Mouse (Mus musculus): Measurements from ENCODE around the gene P2ry10. TPM values are rescaled to one million over a fixed set of nuclear protein-coding genes. Genes with fewer than 3 reads are reported as not detected.
A peak's percentile ranks its signal among the peaks of the same experiment; 100 is the strongest.
"Not testable (repeated sequence)": the region's sequence is repeated elsewhere in the genome, so short reads cannot be mapped to it uniquely, and the experiment has no call there.

Gene P2ry10
- 0.22 and 1.0 TPM in 2 replicates for polyA plus RNA-seq (2012; rRNA removed)

DNA sequence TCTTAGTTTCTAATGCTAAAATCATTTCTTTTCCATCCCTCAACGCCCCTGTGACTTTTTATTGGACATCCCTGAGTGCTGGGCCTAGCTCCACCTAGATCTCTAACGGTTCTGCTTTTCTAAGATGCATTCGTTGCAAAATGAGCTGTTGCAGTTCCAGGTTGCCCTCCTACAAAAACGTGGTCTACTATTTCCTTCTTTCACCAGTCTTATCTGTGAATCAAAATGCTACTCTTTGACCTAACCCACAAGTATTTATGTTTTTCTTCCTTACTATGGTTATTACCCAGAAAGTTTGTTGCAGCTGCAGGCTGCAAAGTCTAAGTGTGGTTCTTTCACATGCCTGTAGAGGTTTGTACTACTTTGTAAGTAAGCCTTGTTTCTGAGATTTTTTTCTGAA, at the start of gene P2ry10:
P2ry10 (plus strand) TSS at position 316 of the 400 bp plus-strand sequence.
- H3K4me1 ChIP-seq (ENCODE audit: control insufficient read depth, insufficient read depth, low read length) = no peaks in the 10 kb centered on the region
- no peaks in the 10 kb centered on the region for H3K27me3 ChIP-seq (replicated peaks; ENCODE audit: control insufficient read depth, insufficient read depth, low read length)
- no peak within 1 kb of the TSS for H3K27ac ChIP-seq (ENCODE audit: insufficient read depth, low read depth, low read length)
- no peak for DNase-seq
- TF ChIP-seq CTCF (conservative IDR thresholded peaks at IDR 0.05; ENCODE audit: insufficient read depth, insufficient read length, low read depth, low read length) = no peak
- no peak for TF ChIP-seq POLR2A (IDR thresholded peaks at IDR 0.05; ENCODE audit: low read depth, low read length)
- H3K4me3 ChIP-seq (ENCODE audit: insufficient read depth, low read depth, low read length) = no peak within 1 kb of the TSS
- WGBS = 43% methylated on average over 4 of the region's 4 CpGs
- H3K36me3 ChIP-seq (ENCODE audit: control insufficient read depth, insufficient read depth, low read length) = no peaks in the 10 kb centered on the region

DNA sequence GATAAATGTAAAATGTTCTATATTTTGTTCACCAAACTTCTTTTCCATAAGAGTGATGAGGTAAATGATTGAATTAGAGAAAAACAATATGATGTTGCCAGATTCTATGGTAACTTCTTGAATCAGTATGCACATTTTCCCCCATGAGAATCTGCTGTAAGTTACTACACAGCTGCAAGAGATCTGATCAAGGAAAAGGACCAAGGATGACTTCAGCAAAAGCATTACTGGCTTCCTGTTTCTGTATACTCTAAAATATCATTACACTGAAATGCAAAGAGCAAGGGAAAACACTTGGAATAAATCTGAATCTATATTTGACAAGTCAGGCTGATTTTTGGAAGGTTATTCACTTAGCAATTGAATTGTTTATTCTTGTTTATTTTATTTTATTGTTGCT, 49.1 kb upstream of the P2ry10 start:
- TF ChIP-seq POLR2A (IDR thresholded peaks at IDR 0.05; ENCODE audit: low read depth, low read length) (no peak), CTCF (conservative IDR thresholded peaks at IDR 0.05; ENCODE audit: insufficient read depth, insufficient read length, low read depth, low read length) (no peak)
- Histone ChIP-seq H3K36me3 (ENCODE audit: control insufficient read depth, insufficient read depth, low read length) (no peaks in the 10 kb centered on the region), H3K4me1 (ENCODE audit: control insufficient read depth, insufficient read depth, low read length) (no peaks in the 10 kb centered on the region), H3K27ac (ENCODE audit: insufficient read depth, low read depth, low read length) (no peak overlapping the region), H3K27me3 (replicated peaks; ENCODE audit: control insufficient read depth, insufficient read depth, low read length) (no peaks in the 10 kb centered on the region), H3K4me3 (ENCODE audit: insufficient read depth, low read depth, low read length) (no peak overlapping the region)
- DNase-seq = no peak

DNA sequence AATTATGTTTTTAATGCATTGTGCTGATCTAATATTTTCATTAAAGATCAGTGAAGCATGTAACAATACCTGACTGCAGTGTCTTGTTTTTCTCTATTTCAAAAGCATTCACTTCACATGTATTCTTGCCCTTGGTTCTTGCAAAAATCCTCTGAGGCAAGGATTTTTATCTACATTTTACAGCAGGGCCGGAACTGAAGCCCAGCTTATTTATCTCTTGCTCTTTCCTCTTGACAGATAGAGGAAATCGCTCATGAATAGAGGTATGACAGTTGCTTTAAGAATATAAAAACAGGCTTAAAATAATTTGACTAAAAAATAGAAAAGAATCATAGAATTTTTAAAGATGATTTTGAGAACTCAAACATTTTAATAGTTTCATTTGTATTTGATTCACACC, 48.7 kb upstream of the P2ry10 start:
- no peak for TF ChIP-seq CTCF (conservative IDR thresholded peaks at IDR 0.05; ENCODE audit: insufficient read depth, insufficient read length, low read depth, low read length)
- no peak for TF ChIP-seq POLR2A (IDR thresholded peaks at IDR 0.05; ENCODE audit: low read depth, low read length)
- H3K4me3 ChIP-seq (ENCODE audit: insufficient read depth, low read depth, low read length) = no peak overlapping the region
- WGBS = 42% methylated on average over 2 of the region's 2 CpGs
- no peaks in the 10 kb centered on the region for H3K27me3 ChIP-seq (replicated peaks; ENCODE audit: control insufficient read depth, insufficient read depth, low read length)
- H3K36me3 ChIP-seq (ENCODE audit: control insufficient read depth, insufficient read depth, low read length) = no peaks in the 10 kb centered on the region
- peak; percentile 8 for DNase-seq
- no peaks in the 10 kb centered on the region for H3K4me1 ChIP-seq (ENCODE audit: control insufficient read depth, insufficient read depth, low read length)
- no peak overlapping the region for H3K27ac ChIP-seq (ENCODE audit: insufficient read depth, low read depth, low read length)

DNA sequence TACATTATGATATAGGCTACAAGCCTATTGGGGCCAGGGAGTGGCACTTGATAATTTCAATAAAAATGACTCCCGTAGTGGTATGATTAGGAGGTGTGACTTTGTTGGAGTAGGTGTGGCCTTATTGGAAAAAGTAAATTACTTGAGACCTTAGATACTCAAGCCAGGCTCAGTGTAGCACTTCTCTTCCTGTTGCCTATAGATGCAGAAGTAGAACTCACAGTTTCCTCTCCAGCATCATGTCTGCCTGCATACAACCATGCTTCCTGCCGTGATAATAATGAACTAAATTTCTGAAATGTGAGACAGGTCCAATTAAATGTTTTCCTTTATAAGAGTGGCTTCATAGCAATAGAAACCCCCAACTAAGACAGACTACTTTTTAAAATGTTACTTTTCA, 45.9 kb upstream of the P2ry10 start:
- Histone ChIP-seq H3K4me1 (ENCODE audit: control insufficient read depth, insufficient read depth, low read length) (no peaks in the 10 kb centered on the region), H3K27ac (ENCODE audit: insufficient read depth, low read depth, low read length) (no peak overlapping the region), H3K36me3 (ENCODE audit: control insufficient read depth, insufficient read depth, low read length) (no peaks in the 10 kb centered on the region), H3K27me3 (replicated peaks; ENCODE audit: control insufficient read depth, insufficient read depth, low read length) (no peaks in the 10 kb centered on the region), H3K4me3 (ENCODE audit: insufficient read depth, low read depth, low read length) (no peak overlapping the region)
- 86% methylated on average over 2 of the region's 2 CpGs for WGBS
- DNase-seq = no peak
- TF ChIP-seq POLR2A (IDR thresholded peaks at IDR 0.05; ENCODE audit: low read depth, low read length) = no peak
- no peak for TF ChIP-seq CTCF (conservative IDR thresholded peaks at IDR 0.05; ENCODE audit: insufficient read depth, insufficient read length, low read depth, low read length)

- 100% methylated on average over 2 of the region's 2 CpGs for WGBS
- not testable (repeated sequence) for H3K4me1 ChIP-seq (ENCODE audit: control insufficient read depth, insufficient read depth, low read length); H3K27me3 ChIP-seq (replicated peaks; ENCODE audit: control insufficient read depth, insufficient read depth, low read length); H3K27ac ChIP-seq (ENCODE audit: insufficient read depth, low read depth, low read length); H3K36me3 ChIP-seq (ENCODE audit: control insufficient read depth, insufficient read depth, low read length); H3K4me3 ChIP-seq (ENCODE audit: insufficient read depth, low read depth, low read length); DNase-seq
Measured at GRCm38 (mm10) chrX:107083407-107083806, 4.9 kb upstream of the P2ry10 start.

DNA sequence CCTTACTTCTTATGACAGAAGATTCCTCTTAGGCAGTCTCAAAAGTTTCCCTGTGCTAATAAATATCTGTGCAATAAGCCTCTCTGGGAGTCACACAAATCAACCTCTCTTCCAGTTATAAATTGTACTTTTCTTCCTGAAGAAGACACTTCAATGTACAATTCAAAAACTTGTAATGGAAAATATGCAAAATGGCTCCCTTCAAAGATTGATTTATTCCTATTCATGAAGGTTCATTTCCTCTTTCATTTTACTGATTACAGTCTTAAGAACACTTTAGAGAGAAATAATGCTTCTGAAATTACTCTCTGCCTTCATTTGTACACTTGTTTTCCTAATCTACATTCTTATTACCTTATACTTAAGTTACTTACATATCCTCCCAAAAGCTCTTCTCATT, 4.0 kb upstream of the P2ry10 start:
- no peak overlapping the region for H3K27ac ChIP-seq (ENCODE audit: insufficient read depth, low read depth, low read length)
- TF ChIP-seq POLR2A (IDR thresholded peaks at IDR 0.05; ENCODE audit: low read depth, low read length) (no peak), CTCF (conservative IDR thresholded peaks at IDR 0.05; ENCODE audit: insufficient read depth, insufficient read length, low read depth, low read length) (no peak)
- no peaks in the 10 kb centered on the region for H3K27me3 ChIP-seq (replicated peaks; ENCODE audit: control insufficient read depth, insufficient read depth, low read length)
- DNase-seq = no peak
- no peaks in the 10 kb centered on the region for H3K36me3 ChIP-seq (ENCODE audit: control insufficient read depth, insufficient read depth, low read length)
- H3K4me3 ChIP-seq (ENCODE audit: insufficient read depth, low read depth, low read length) = no peak overlapping the region
- H3K4me1 ChIP-seq (ENCODE audit: control insufficient read depth, insufficient read depth, low read length) = no peaks in the 10 kb centered on the region

- WGBS = 67% methylated on average over 5 of the region's 5 CpGs
- Histone ChIP-seq H3K36me3 (ENCODE audit: control insufficient read depth, insufficient read depth, low read length) (no peaks in the 10 kb centered on the region), H3K4me3 (ENCODE audit: insufficient read depth, low read depth, low read length) (no peak overlapping the region), H3K27me3 (replicated peaks; ENCODE audit: control insufficient read depth, insufficient read depth, low read length) (no peaks in the 10 kb centered on the region), H3K27ac (ENCODE audit: insufficient read depth, low read depth, low read length) (no peak overlapping the region), H3K4me1 (ENCODE audit: control insufficient read depth, insufficient read depth, low read length) (no peaks in the 10 kb centered on the region)
- DNase-seq = no peak
- TF ChIP-seq POLR2A (IDR thresholded peaks at IDR 0.05; ENCODE audit: low read depth, low read length) = no peak
Measured at GRCm38 (mm10) chrX:107089131-107089530, 839 bp downstream of the P2ry10 start.

DNA sequence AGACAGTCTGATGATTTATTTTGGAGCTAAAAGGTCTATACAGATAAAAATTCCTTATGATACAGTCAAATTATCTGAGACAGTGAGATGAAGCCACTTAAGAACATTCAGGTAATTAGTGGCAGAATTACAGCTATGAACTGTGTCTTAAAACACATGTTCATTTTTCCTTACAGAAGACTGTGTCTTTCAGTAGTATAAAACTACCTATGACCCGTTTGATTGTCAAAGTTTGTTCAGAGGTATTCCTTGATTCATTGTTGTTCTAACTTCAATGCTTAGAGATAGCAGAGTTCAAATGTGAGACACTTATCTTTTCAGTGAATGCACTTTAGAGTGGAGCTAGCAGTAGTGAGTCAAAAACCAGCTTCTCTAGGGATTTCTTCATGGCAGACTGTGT, 1.6 kb downstream of the P2ry10 start:
- no peak overlapping the region for H3K4me3 ChIP-seq (ENCODE audit: insufficient read depth, low read depth, low read length)
- no peak overlapping the region for H3K27ac ChIP-seq (ENCODE audit: insufficient read depth, low read depth, low read length)
- H3K36me3 ChIP-seq (ENCODE audit: control insufficient read depth, insufficient read depth, low read length) = no peaks in the 10 kb centered on the region
- H3K27me3 ChIP-seq (replicated peaks; ENCODE audit: control insufficient read depth, insufficient read depth, low read length) = no peaks in the 10 kb centered on the region
- no peak for DNase-seq
- 81% methylated on average over 1 of the region's 1 CpGs for WGBS
- no peaks in the 10 kb centered on the region for H3K4me1 ChIP-seq (ENCODE audit: control insufficient read depth, insufficient read depth, low read length)
- no peak for TF ChIP-seq CTCF (conservative IDR thresholded peaks at IDR 0.05; ENCODE audit: insufficient read depth, insufficient read length, low read depth, low read length)

Data from kidney, adult 2 months (tissue).